Mouse (Mus musculus) heart, postnatal 0 days (tissue): ENCODE results near the gene Kctd19.

Experiments
- CTCF ChIP-seq: IDR thresholded peaks from 2 replicates; pipeline ENCODE4 v1.5.1; 2016; ENCODE audit warnings: antibody characterized with exemption, control low read depth, low read depth
- EP300 ChIP-seq: IDR thresholded peaks from 2 replicates; pipeline ENCODE4 v1.6.1; 2016; ENCODE audit warnings: antibody characterized with exemption, low read depth

GRCm38 (mm10) chr8:105397747-105398146 is 15.6 kb downstream of the Kctd19 start:
- TF ChIP-seq EP300 (no peak), CTCF (peak; percentile 64)
